Mouse (Mus musculus) lung, adult 2 months (tissue): ENCODE results near the gene Epsti1.

Experiments used
- CTCF ChIP-seq: fragments of 200-500 bp; IDR thresholded peaks from 2 replicates; pipeline ENCODE4 v1.5.1; 2011; ENCODE audit warnings: mild to moderate bottlenecking, low read length, control low read depth; ENCODE audit not compliant: insufficient read depth
- POLR2A ChIP-seq: fragments of 200-500 bp; IDR thresholded peaks from 2 replicates; pipeline ENCODE4 v1.6.1; 2011; ENCODE audit warnings: low read depth, mild to moderate bottlenecking, control low read depth, low read length, borderline replicate concordance; ENCODE audit errors: extremely low read depth

DNA sequence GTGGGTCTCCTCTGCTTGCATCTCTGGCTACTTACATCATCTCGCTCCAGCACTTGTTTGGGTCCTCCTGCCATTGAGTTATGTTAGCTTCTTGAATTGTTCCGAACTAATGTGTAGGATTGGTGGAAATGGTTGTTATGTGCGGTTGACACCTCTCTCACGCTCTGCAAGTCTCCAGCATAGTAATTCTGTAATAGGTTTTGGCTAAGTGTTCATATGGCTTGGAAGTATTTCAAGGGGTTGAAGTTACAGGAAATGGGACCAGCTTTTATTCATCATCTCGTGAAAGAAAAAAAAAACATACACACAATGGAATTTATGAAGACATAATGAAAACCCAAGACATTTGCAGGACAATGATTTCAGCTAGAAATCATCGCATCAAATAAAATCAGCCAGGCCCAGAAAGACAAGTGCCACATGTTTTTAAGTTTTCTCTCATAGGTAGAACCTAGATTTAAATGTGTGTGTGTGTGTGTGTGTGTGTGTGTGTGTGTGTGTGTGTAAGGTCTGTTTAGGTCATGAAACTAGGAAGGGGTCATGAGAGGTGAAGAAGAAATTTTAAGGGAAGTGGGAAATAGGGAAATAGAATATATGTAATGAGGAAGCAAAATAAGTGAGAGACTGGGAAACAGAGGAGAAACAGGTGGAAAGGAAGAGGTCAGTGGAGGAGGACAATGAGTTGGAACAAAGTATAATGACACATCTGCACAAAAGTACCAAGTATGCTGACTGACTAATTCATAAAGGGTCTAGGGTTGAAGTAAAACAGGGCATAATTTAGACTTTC is 19.2 kb downstream of the Epsti1 start:
- no peak for TF ChIP-seq CTCF
- TF ChIP-seq POLR2A: no peak
